Mouse (Mus musculus): ENCODE measurements around the gene Foxr1. TPM values are rescaled to one million over a fixed set of nuclear protein-coding genes. Genes with fewer than 3 reads are reported as not detected.
"Not testable (repeated sequence)": the region's sequence is repeated elsewhere in the genome, so short reads cannot be mapped to it uniquely, and the experiment has no call there.

The Foxr1 gene
- total RNA-seq, 1 experiment from 2014 or later: not detected

- no peak for ATAC-seq (replicated peaks; ENCODE audit: low read depth, poor library complexity, severe bottlenecking)
Observed at GRCm38 (mm10) chr9:44478229-44478921, 37.4 kb upstream of the Foxr1 start.

GRCm38 (mm10) chr9:44477339-44478228 lies 36.6 kb upstream of the Foxr1 start:
- ATAC-seq (replicated peaks; ENCODE audit: low read depth, poor library complexity, severe bottlenecking): peak; percentile 50

GRCm38 (mm10) chr9:44475936-44476335 lies 35.0 kb upstream of the Foxr1 start:
- no peak for ATAC-seq (replicated peaks; ENCODE audit: low read depth, poor library complexity, severe bottlenecking)

- ATAC-seq (replicated peaks; ENCODE audit: low read depth, poor library complexity, severe bottlenecking): no peak
Observed at GRCm38 (mm10) chr9:44474327-44474726, 33.4 kb upstream of the Foxr1 start.

GRCm38 (mm10) chr9:44473184-44473583 lies 32.2 kb upstream of the Foxr1 start:
- no peak for ATAC-seq (replicated peaks; ENCODE audit: low read depth, poor library complexity, severe bottlenecking)

GRCm38 (mm10) chr9:44468800-44469199 lies 27.9 kb upstream of the Foxr1 start:
- ATAC-seq (replicated peaks; ENCODE audit: low read depth, poor library complexity, severe bottlenecking): no peak

- ATAC-seq (replicated peaks; ENCODE audit: low read depth, poor library complexity, severe bottlenecking): no peak
Observed at GRCm38 (mm10) chr9:44468224-44468623, 27.3 kb upstream of the Foxr1 start.

GRCm38 (mm10) chr9:44461950-44462349 lies 21.0 kb upstream of the Foxr1 start:
- peak; percentile 83 for ATAC-seq (replicated peaks; ENCODE audit: low read depth, poor library complexity, severe bottlenecking)

GRCm38 (mm10) chr9:44457035-44457742 lies 16.3 kb upstream of the Foxr1 start:
- ATAC-seq (replicated peaks; ENCODE audit: low read depth, poor library complexity, severe bottlenecking): no peak

- ATAC-seq (replicated peaks; ENCODE audit: low read depth, poor library complexity, severe bottlenecking): no peak
Observed at GRCm38 (mm10) chr9:44454891-44455220, 13.9 kb upstream of the Foxr1 start, which contains the start of gene Upk2. Gene Upk2 (minus strand): TSS chr9:44454976.

GRCm38 (mm10) chr9:44454132-44454890 lies 13.4 kb upstream of the Foxr1 start:
- peak; percentile 93 for ATAC-seq (replicated peaks; ENCODE audit: low read depth, poor library complexity, severe bottlenecking)

- no peak for ATAC-seq (replicated peaks; ENCODE audit: low read depth, poor library complexity, severe bottlenecking)
Observed at GRCm38 (mm10) chr9:44450387-44450786, 9.5 kb upstream of the Foxr1 start.

GRCm38 (mm10) chr9:44444402-44445025 lies 3.6 kb upstream of the Foxr1 start:
- not testable (repeated sequence) for ATAC-seq (replicated peaks; ENCODE audit: low read depth, poor library complexity, severe bottlenecking)

GRCm38 (mm10) chr9:44435747-44436146 lies 5.2 kb downstream of the Foxr1 start:
- peak; percentile 91 for ATAC-seq (replicated peaks; ENCODE audit: low read depth, poor library complexity, severe bottlenecking)

- ATAC-seq (replicated peaks; ENCODE audit: low read depth, poor library complexity, severe bottlenecking): no peak
Observed at GRCm38 (mm10) chr9:44432577-44433185, 8.3 kb downstream of the Foxr1 start.

- ATAC-seq (replicated peaks; ENCODE audit: low read depth, poor library complexity, severe bottlenecking): no peak
Observed at GRCm38 (mm10) chr9:44423576-44423975, 17.4 kb downstream of the Foxr1 start.

GRCm38 (mm10) chr9:44420280-44420898 lies 20.5 kb downstream of the Foxr1 start:
- ATAC-seq (replicated peaks; ENCODE audit: low read depth, poor library complexity, severe bottlenecking): peak; percentile 38

GRCm38 (mm10) chr9:44419730-44420129 lies 21.2 kb downstream of the Foxr1 start:
- ATAC-seq (replicated peaks; ENCODE audit: low read depth, poor library complexity, severe bottlenecking): not testable (repeated sequence)

All from common myeloid progenitor, adult 5-6 weeks (primary cell).